Mouse (Mus musculus) lung, embryonic 14.5 days (tissue): ENCODE data around the gene Tmem131. TPM values are rescaled to one million over a fixed set of nuclear protein-coding genes. Genes with fewer than 3 reads are reported as not detected.

Experiments
- ATAC-seq: fragments of 200-750 bp; cut with Nextera tagmentation; 2 replicates; pipeline ENCODE4 v1.8.0; 2017; ENCODE audit warnings: mild to moderate bottlenecking, moderate TSS enrichment, moderate library complexity; ENCODE audit not compliant: insufficient read depth
- DNase-seq: peaks from one replicate; pipeline ENCODE4 v3.0.0-alpha.2; 2015
- H3K27ac ChIP-seq: fragments of 300-500 bp; sonication (generic); 2 replicates; pipeline ENCODE4 v1.5.1; 2014; ENCODE audit warnings: low read depth, mild to moderate bottlenecking, moderate library complexity
- H3K27me3 ChIP-seq: fragments of 300-500 bp; sonication (generic); 2 replicates; pipeline ENCODE4 v1.6.1; 2014; ENCODE audit warnings: low read length, control low read depth; ENCODE audit not compliant: insufficient read depth
- H3K36me3 ChIP-seq: fragments of 300-500 bp; sonication (generic); 2 replicates; pipeline ENCODE4 v1.6.1; 2014; ENCODE audit warnings: control low read depth; ENCODE audit not compliant: insufficient read depth
- H3K4me1 ChIP-seq: fragments of 300-500 bp; sonication (generic); 2 replicates; pipeline ENCODE4 v1.6.1; 2014; ENCODE audit warnings: antibody characterized with exemption, control low read depth; ENCODE audit not compliant: insufficient read depth
- H3K4me2 ChIP-seq: fragments of 300-500 bp; sonication (generic); 2 replicates; pipeline ENCODE4 v1.6.1; 2014; ENCODE audit warnings: mild to moderate bottlenecking
- H3K4me3 ChIP-seq: fragments of 300-500 bp; sonication (generic); 2 replicates; pipeline ENCODE4 v1.5.1; 2014; ENCODE audit warnings: low read depth, low read length
- H3K9ac ChIP-seq: fragments of 300-500 bp; sonication (generic); 2 replicates; pipeline ENCODE4 v1.6.1; 2014
- H3K9me3 ChIP-seq: fragments of 300-500 bp; sonication (generic); 2 replicates; pipeline ENCODE4 v1.6.1; 2016; ENCODE audit warnings: low read depth, low read length, control low read depth
- CTCF ChIP-seq: IDR thresholded peaks from 2 replicates; pipeline ENCODE4 v1.5.1; 2016; ENCODE audit warnings: antibody characterized with exemption, low read depth
- WGBS: fragments of 180-500 bp; shearing (Covaris S2); extraction: QIAGEN DNeasy Blood & Tissue Kit; methylation state at CpG from one replicate; pipeline ENCODE4 v1.1.7; 2014; 5-methylcytosine and 5-hydroxymethylcytosine counted together
- polyA plus RNA-seq: library from polyadenylated mRNA; unstranded; fragments of >200 nt; fragmentation: Nextera tagmentation; extraction: Ambion mirVana; gene quantifications from 2 replicates; pipeline ENCODE4 v1.2.1, GENCODE M21; 2014

Tmem131 gene
- polyA plus RNA-seq, 1 experiment from 2014 or later, result 18.4 TPM

- no peak for ATAC-seq
- 62% methylated on average over 3 of the region's 3 CpGs for WGBS
- Histone ChIP-seq H3K36me3 (peaks cover 21% of the 10 kb centered on the region), H3K4me2 (no peak overlapping the region), H3K27ac (no peak overlapping the region; the same call in 1 of the 2 replicates), H3K9me3 (no peaks in the 10 kb centered on the region), H3K4me3 (no peak overlapping the region), H3K4me1 (peaks cover 15% of the 10 kb centered on the region; the same call in 1 of the 2 replicates), H3K27me3 (no peaks in the 10 kb centered on the region), H3K9ac (no peak overlapping the region)
- TF ChIP-seq CTCF, result no peak
- no peak for DNase-seq
These were observed 58.9 kb downstream of the Tmem131 start for GRCm38 (mm10) chr1:36884536-36884935.

- TF ChIP-seq CTCF, result no peak
- Histone ChIP-seq H3K4me2 (no peak overlapping the region), H3K9ac (0 out of 2 replicates have a peak overlapping the region, but pooled peaks have one; percentile 9), H3K4me3 (no peak overlapping the region), H3K27ac (no peak overlapping the region), H3K36me3 (peaks cover 21% of the 10 kb centered on the region), H3K9me3 (no peaks in the 10 kb centered on the region), H3K4me1 (peaks cover 10% of the 10 kb centered on the region; the same call in 1 of the 2 replicates), H3K27me3 (no peaks in the 10 kb centered on the region)
- DNase-seq (peak; percentile 53), ATAC-seq (no peak)
- 51% methylated on average over 2 of the region's 2 CpGs for WGBS
These were observed 59.7 kb downstream of the Tmem131 start for GRCm38 (mm10) chr1:36883805-36884204.

GRCm38 (mm10) chr1:36879154-36879553 lies 64.3 kb downstream of the Tmem131 start:
- Histone ChIP-seq H3K9ac (no peak overlapping the region), H3K4me3 (no peak overlapping the region), H3K4me1 (peaks cover 6% of the 10 kb centered on the region; the same call in 1 of the 2 replicates), H3K4me2 (no peak overlapping the region), H3K27ac (no peak overlapping the region), H3K36me3 (peaks cover 6% of the 10 kb centered on the region), H3K27me3 (no peaks in the 10 kb centered on the region), H3K9me3 (no peaks in the 10 kb centered on the region)
- TF ChIP-seq CTCF, result no peak
- ATAC-seq (no peak), DNase-seq (no peak)
- WGBS, result 40% methylated on average over 1 of the region's 1 CpGs

- ATAC-seq (no peak), DNase-seq (no peak)
- no peak for TF ChIP-seq CTCF
- H3K9me3 ChIP-seq, result no peaks in the 10 kb centered on the region
- no peaks in the 10 kb centered on the region for H3K4me1 ChIP-seq
- H3K27me3 ChIP-seq, result no peaks in the 10 kb centered on the region
- 57% methylated on average over 1 of the region's 1 CpGs for WGBS
- H3K9ac ChIP-seq, result no peak overlapping the region
- H3K36me3 ChIP-seq, result peaks cover 6% of the 10 kb centered on the region
- H3K27ac ChIP-seq, result no peak overlapping the region
- no peak overlapping the region for H3K4me2 ChIP-seq
- no peak overlapping the region for H3K4me3 ChIP-seq
These were observed 66.3 kb downstream of the Tmem131 start for GRCm38 (mm10) chr1:36877126-36877525.

GRCm38 (mm10) chr1:36874874-36875561 lies 68.4 kb downstream of the Tmem131 start:
- DNase-seq (no peak), ATAC-seq (no peak)
- H3K36me3 ChIP-seq, result peaks cover 6% of the 10 kb centered on the region
- no peak overlapping the region for H3K27ac ChIP-seq
- H3K4me2 ChIP-seq, result no peak overlapping the region
- no peak for TF ChIP-seq CTCF
- no peaks in the 10 kb centered on the region for H3K27me3 ChIP-seq
- 76% methylated on average over 8 of the region's 8 CpGs for WGBS
- H3K4me3 ChIP-seq, result no peak overlapping the region
- no peaks in the 10 kb centered on the region for H3K9me3 ChIP-seq
- H3K9ac ChIP-seq, result no peak overlapping the region
- no peaks in the 10 kb centered on the region for H3K4me1 ChIP-seq

- H3K4me2 ChIP-seq, result no peak overlapping the region
- no peak overlapping the region for H3K9ac ChIP-seq
- H3K36me3 ChIP-seq, result peaks cover 10% of the 10 kb centered on the region
- DNase-seq (no peak), ATAC-seq (no peak)
- TF ChIP-seq CTCF, result no peak
- H3K27ac ChIP-seq, result no peak overlapping the region
- no peaks in the 10 kb centered on the region for H3K9me3 ChIP-seq
- H3K4me3 ChIP-seq, result no peak overlapping the region
- H3K27me3 ChIP-seq, result no peaks in the 10 kb centered on the region
- H3K4me1 ChIP-seq, result no peaks in the 10 kb centered on the region
- WGBS, result 37% methylated on average over 4 of the region's 4 CpGs
These were observed 72.2 kb downstream of the Tmem131 start for GRCm38 (mm10) chr1:36871238-36871637.

GRCm38 (mm10) chr1:36870518-36870917 lies 72.9 kb downstream of the Tmem131 start:
- Histone ChIP-seq H3K4me2 (no peak overlapping the region), H3K4me3 (no peak overlapping the region), H3K27ac (no peak overlapping the region), H3K9ac (no peak overlapping the region), H3K36me3 (peaks cover 10% of the 10 kb centered on the region), H3K4me1 (no peaks in the 10 kb centered on the region), H3K27me3 (no peaks in the 10 kb centered on the region), H3K9me3 (no peaks in the 10 kb centered on the region)
- 70% methylated on average over 1 of the region's 1 CpGs for WGBS
- DNase-seq (no peak), ATAC-seq (no peak)
- TF ChIP-seq CTCF, result 0 out of 2 replicates have a peak, but pooled peaks have one; percentile 8
